Mouse (Mus musculus) MEL (cell line): ENCODE measurements around the gene Lin52. TPM values are rescaled to one million over a fixed set of nuclear protein-coding genes. Genes with fewer than 3 reads are reported as not detected.

Experiments
- DNase-seq: peaks from one replicate; pipeline ENCODE4 v3.0.0; 2011; ENCODE audit warnings: low read depth, low spot score
- H3K27ac ChIP-seq: 2 replicates; pipeline ENCODE4 v1.5.1; 2012; ENCODE audit warnings: low read depth, mild to moderate bottlenecking, control low read depth, low read length, moderate library complexity; ENCODE audit not compliant: control insufficient read depth
- H3K27me3 ChIP-seq, 2 experiments: fragments of 150-350 bp in 1 of 2; sonication (generic) in 1 of 2; 2 replicates each; pipeline ENCODE4 v1.6.1; 2012; ENCODE audit warnings: low read length in 2 of 2, mild to moderate bottlenecking in 2 of 2, improper control_type of control experiment in 1 of 2, moderate library complexity in 1 of 2; ENCODE audit not compliant: insufficient read depth in 2 of 2, control insufficient read depth in 1 of 2
- H3K36me3 ChIP-seq, 2 experiments: 2 replicates each; pipeline ENCODE4 v1.6.1; 2012 to 2014; ENCODE audit warnings: low read length in 2 of 2, improper control_type of control experiment in 1 of 2, inconsistent platforms in 1 of 2, mild to moderate bottlenecking in 1 of 2; ENCODE audit not compliant: insufficient read depth in 2 of 2, control insufficient read depth in 1 of 2
- H3K4me1 ChIP-seq, 2 experiments: fragments of 150-350 bp in 1 of 2; sonication (generic) in 1 of 2; 2 replicates each; pipeline ENCODE4 v1.6.1; 2012; ENCODE audit warnings: low read length in 2 of 2, improper control_type of control experiment in 1 of 2, mild to moderate bottlenecking in 1 of 2; ENCODE audit not compliant: insufficient read depth in 2 of 2, control insufficient read depth in 1 of 2
- H3K4me3 ChIP-seq, 2 experiments: fragments of 150-350 bp in 1 of 2; sonication (generic) in 1 of 2; 2 replicates each; pipeline ENCODE4 v1.5.1; 2012; ENCODE audit warnings: low read depth in 2 of 2, low read length in 2 of 2, mild to moderate bottlenecking in 2 of 2, moderate library complexity in 2 of 2, control low read depth in 1 of 2, improper control_type of control experiment in 1 of 2; ENCODE audit not compliant: control insufficient read depth in 1 of 2, insufficient read depth in 1 of 2
- H3K79me2 ChIP-seq: 2 replicates; pipeline ENCODE4 v1.6.1; 2012; ENCODE audit warnings: mild to moderate bottlenecking, low read length, moderate library complexity; ENCODE audit not compliant: control insufficient read depth, poor library complexity, insufficient read depth
- H3K9ac ChIP-seq: 2 replicates; pipeline ENCODE4 v1.6.1; 2012; ENCODE audit warnings: low read depth, mild to moderate bottlenecking, control low read depth, low read length, moderate library complexity; ENCODE audit not compliant: control insufficient read depth, poor library complexity, severe bottlenecking
- H3K9me3 ChIP-seq: fragments of 150-350 bp; sonication (generic); replicated peaks from 2 replicates; pipeline ENCODE4 v1.6.1; 2012; ENCODE audit warnings: mild to moderate bottlenecking, low read length, improper control_type of control experiment, moderate library complexity; ENCODE audit not compliant: insufficient read depth
- CTCF ChIP-seq, 3 experiments: IDR thresholded peaks in 2 of 3; conservative IDR thresholded peaks in 1 of 3; 2 replicates each; pipeline ENCODE4 v1.5.1; 2011 to 2012; ENCODE audit warnings: low read length in 3 of 3, low read depth in 2 of 3, mild to moderate bottlenecking in 2 of 3, improper control_type of control experiment in 1 of 3, inconsistent platforms in 1 of 3, mixed read lengths in 1 of 3, moderate library complexity in 1 of 3; ENCODE audit not compliant: control insufficient read depth in 1 of 3, insufficient read depth in 1 of 3, poor library complexity in 1 of 3, severe bottlenecking in 1 of 3
- E2F4 ChIP-seq: IDR thresholded peaks from 2 replicates; pipeline ENCODE4 v1.6.1; 2011; ENCODE audit warnings: low read depth, low read length, improper control_type of control experiment, borderline replicate concordance
- GATA1 ChIP-seq: IDR thresholded peaks from 2 replicates; pipeline ENCODE4 v1.6.1; 2011; ENCODE audit warnings: low read depth, low read length, improper control_type of control experiment
- MAX ChIP-seq: IDR thresholded peaks from 2 replicates; pipeline ENCODE4 v1.6.1; 2011; ENCODE audit warnings: low read length, improper control_type of control experiment
- MEF2A ChIP-seq: IDR thresholded peaks from 2 replicates; pipeline ENCODE4 v1.6.1; 2014; ENCODE audit warnings: low read depth, mild to moderate bottlenecking, inconsistent platforms, low read length, improper control_type of control experiment; ENCODE audit not compliant: poor library complexity, insufficient replicate concordance, severe bottlenecking; ENCODE audit errors: extremely low read depth
- RCOR1 ChIP-seq: IDR thresholded peaks from 2 replicates; pipeline ENCODE4 v1.6.1; 2012; ENCODE audit warnings: low read depth, mild to moderate bottlenecking, inconsistent platforms, low read length, improper control_type of control experiment
- UBTF ChIP-seq: IDR thresholded peaks from 2 replicates; pipeline ENCODE4 v1.6.1; 2012; ENCODE audit warnings: low read depth, mild to moderate bottlenecking, inconsistent platforms, low read length, improper control_type of control experiment, moderate library complexity, borderline replicate concordance; ENCODE audit not compliant: insufficient read depth
- USF1 ChIP-seq: IDR thresholded peaks from 2 replicates; pipeline ENCODE4 v1.6.1; 2014; ENCODE audit warnings: low read depth, mild to moderate bottlenecking, inconsistent platforms, low read length, improper control_type of control experiment, moderate library complexity
- USF2 ChIP-seq, 2 experiments: IDR thresholded peaks; 2 replicates each; pipeline ENCODE4 v1.6.1; 2011 to 2012; ENCODE audit warnings: improper control_type of control experiment in 2 of 2, low read length in 2 of 2, borderline replicate concordance in 1 of 2, inconsistent platforms in 1 of 2, low read depth in 1 of 2, mild to moderate bottlenecking in 1 of 2; ENCODE audit not compliant: insufficient read depth in 1 of 2
- ZC3H11A ChIP-seq: IDR thresholded peaks from 2 replicates; pipeline ENCODE4 v1.6.1; 2012; ENCODE audit warnings: low read depth, mild to moderate bottlenecking, inconsistent platforms, low read length, improper control_type of control experiment
- ZNF384 ChIP-seq: IDR thresholded peaks from 2 replicates; pipeline ENCODE4 v1.6.1; 2012; ENCODE audit warnings: low read depth, mild to moderate bottlenecking, inconsistent platforms, low read length, improper control_type of control experiment
- polyA plus RNA-seq, 2 experiments: library from polyadenylated mRNA; stranded (reverse) in 1 of 2; unstranded in 1 of 2; fragments of >175 nt in 1 of 2; fragments of >200 nt in 1 of 2; gene quantifications; 2 replicates each; pipeline versions ENCODE4 v1.2.1 to v1.2.4; 2012; ENCODE audit warnings: low replicate concordance in 2 of 2, low read depth in 1 of 2; ENCODE audit not compliant: insufficient read length in 2 of 2, insufficient read depth in 1 of 2, missing spikeins in 1 of 2
- total RNA-seq: library from RNA; depleted of rRNA; stranded (reverse); fragments of 300-350 nt; gene quantifications from 2 replicates; pipeline ENCODE4 v1.2.3, GENCODE M21; 2012

Lin52 gene
- total and polyA plus RNA-seq, 3 experiments: 6.7 to 7.7 TPM; not detected in 1

- H3K27me3 ChIP-seq: no peaks in the 10 kb centered on the region
- H3K79me2 ChIP-seq: no peaks in the 10 kb centered on the region
- no peak overlapping the region for H3K27ac ChIP-seq
- no peak overlapping the region for H3K4me3 ChIP-seq
- H3K4me1 ChIP-seq: peaks cover 2 to 4% of the 10 kb centered on the region in 2 experiments; a peak in 2 of 4 replicates
- peaks cover 0 to under 1% of the 10 kb centered on the region in 2 experiments; a peak in 2 of 4 replicates for H3K36me3 ChIP-seq
- TF ChIP-seq CTCF (IDR thresholded peaks at IDR 0.05 in 2 of 3, conservative IDR thresholded peaks at IDR 0.05 in 1 of 3; ENCODE audit: control insufficient read depth in 1 of 3, insufficient read depth in 1 of 3, low read depth in 2 of 3, low read length in 3 of 3, poor library complexity in 1 of 3, severe bottlenecking in 1 of 3) (no peak), ZNF384 (no peak), MAX (no peak), ZC3H11A (no peak), UBTF (no peak), USF2 (IDR thresholded peaks at IDR 0.05; ENCODE audit: borderline replicate concordance in 1 of 2, insufficient read depth in 1 of 2, low read depth in 1 of 2, low read length in 2 of 2) (no peak), MEF2A (no peak)
- DNase-seq: no peak
- no peaks in the 10 kb centered on the region for H3K9me3 ChIP-seq
- H3K9ac ChIP-seq: no peak overlapping the region
These were observed 74.2 kb downstream of the Lin52 start for GRCm38 (mm10) chr12:84525422-84525821.

- H3K9ac ChIP-seq: no peak overlapping the region
- no peaks in the 10 kb centered on the region for H3K27me3 ChIP-seq
- H3K36me3 ChIP-seq: peaks cover 0 to 3% of the 10 kb centered on the region in 2 experiments; a peak in 3 of 4 replicates
- TF ChIP-seq E2F4: no peak
- TF ChIP-seq USF2 (IDR thresholded peaks at IDR 0.05; ENCODE audit: borderline replicate concordance in 1 of 2, insufficient read depth in 1 of 2, low read depth in 1 of 2, low read length in 2 of 2): no peak
- peak; percentile 76 for TF ChIP-seq ZNF384
- no peak for TF ChIP-seq UBTF
- TF ChIP-seq USF1: peak; percentile 30; the same call in 1 of the 2 replicates
- TF ChIP-seq RCOR1: no peak
- peak; percentile 65 for TF ChIP-seq GATA1
- peak; percentile 53 for DNase-seq
- H3K9me3 ChIP-seq: no peaks in the 10 kb centered on the region
- peaks cover 2 to 6% of the 10 kb centered on the region in 2 experiments; a peak in 2 of 4 replicates for H3K4me1 ChIP-seq
- H3K79me2 ChIP-seq: no peaks in the 10 kb centered on the region
- H3K4me3 ChIP-seq: no peak overlapping the region
- H3K27ac ChIP-seq: no peak overlapping the region
These were observed 79.2 kb downstream of the Lin52 start for GRCm38 (mm10) chr12:84530426-84530825.
